Mouse (Mus musculus) spleen, adult 2 months (tissue): Measurements from ENCODE around the gene Zfp36l2. TPM values are rescaled to one million over a fixed set of nuclear protein-coding genes. Genes with fewer than 3 reads are reported as not detected.

Source experiments
- DNase-seq, 2 experiments: peaks; one replicate each; pipeline versions ENCODE4 v3.0.0 to v3.0.0-alpha.2; 2012 to 2021; ENCODE audit warnings: low spot score in 2 of 2, low read depth in 1 of 2
- H3K27ac ChIP-seq: fragments of 200-500 bp; 2 replicates; pipeline ENCODE4 v1.5.1; 2012; ENCODE audit warnings: low read length, inconsistent platforms; ENCODE audit not compliant: insufficient read depth
- H3K27me3 ChIP-seq: fragments of 200-500 bp; 2 replicates; pipeline ENCODE4 v1.6.1; 2012; ENCODE audit warnings: mild to moderate bottlenecking, moderate library complexity, low read length, inconsistent platforms; ENCODE audit not compliant: control insufficient read depth, insufficient read depth
- H3K36me3 ChIP-seq: fragments of 200-500 bp; 2 replicates; pipeline ENCODE4 v1.6.1; 2012; ENCODE audit warnings: mild to moderate bottlenecking, low read length, inconsistent platforms; ENCODE audit not compliant: control insufficient read depth, insufficient read depth
- H3K4me1 ChIP-seq: fragments of 200-500 bp; 2 replicates; pipeline ENCODE4 v1.6.1; 2011; ENCODE audit warnings: inconsistent platforms; ENCODE audit not compliant: control insufficient read depth, insufficient read depth, insufficient read length
- H3K4me3 ChIP-seq: fragments of 200-500 bp; 2 replicates; pipeline ENCODE4 v1.5.1; 2011; ENCODE audit warnings: mild to moderate bottlenecking, inconsistent platforms; ENCODE audit not compliant: insufficient read depth, insufficient read length; ENCODE audit errors: extremely low read depth
- CTCF ChIP-seq: fragments of 200-500 bp; IDR thresholded peaks from 2 replicates; pipeline ENCODE4 v1.5.1; 2011; ENCODE audit warnings: mild to moderate bottlenecking, inconsistent platforms; ENCODE audit not compliant: insufficient read depth, insufficient read length, insufficient replicate concordance; ENCODE audit errors: extremely low read depth
- POLR2A ChIP-seq: fragments of 200-500 bp; IDR thresholded peaks from 2 replicates; pipeline ENCODE4 v1.6.1; 2011; ENCODE audit warnings: low read depth, low read length, inconsistent platforms
- whole genome bisulfite sequencing: fragments of 180-500 bp; shearing (Covaris S2); methylation state at CpG from one replicate; pipeline ENCODE4 v1.1.7; 2018; 5-methylcytosine and 5-hydroxymethylcytosine counted together
- polyA plus RNA-seq: library from polyadenylated mRNA; depleted of rRNA; stranded (reverse); fragments of >200 nt; gene quantifications from 2 replicates; pipeline ENCODE4 v1.2.3, GENCODE M21; 2012

Zfp36l2 gene
- polyA plus RNA-seq, 1 experiment = 146 TPM

DNA sequence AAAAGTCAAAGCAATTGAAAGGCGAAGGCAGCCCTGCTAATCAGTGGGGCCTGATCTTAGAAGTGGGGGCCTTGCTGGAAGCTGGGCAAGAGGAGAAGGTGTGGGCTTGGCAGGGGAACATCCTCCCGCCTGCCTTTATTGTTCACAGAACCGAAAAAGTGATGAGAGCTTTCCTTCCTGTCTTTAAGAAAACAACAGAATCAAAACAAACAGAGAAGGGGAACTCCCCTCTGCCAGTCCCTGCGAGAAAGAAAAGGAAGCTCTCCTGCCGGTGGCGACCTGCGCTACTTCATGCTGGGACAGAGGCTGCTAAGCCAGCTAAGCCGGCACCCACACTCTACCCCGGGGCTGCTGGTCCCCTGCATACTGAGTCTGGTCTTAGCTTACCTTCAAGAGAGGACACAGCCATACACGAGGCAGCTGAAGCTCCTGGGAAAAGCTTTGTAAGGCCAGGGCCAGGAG, 41.9 kb downstream of the Zfp36l2 start:
- peak; percentile 77 to 78 for DNase-seq
- peak overlapping the region; percentile 26; the same call in 1 of the 2 replicates for H3K4me3 ChIP-seq
- WGBS = 3% methylated on average over 10 of the region's 10 CpGs
- H3K4me1 ChIP-seq = peaks cover 74% of the 10 kb centered on the region
- H3K27me3 ChIP-seq = no peaks in the 10 kb centered on the region
- TF ChIP-seq CTCF (no peak), POLR2A (peak; percentile 27; the same call in 1 of the 2 replicates)
- H3K36me3 ChIP-seq = no peaks in the 10 kb centered on the region
- peak overlapping the region; percentile 94 for H3K27ac ChIP-seq

DNA sequence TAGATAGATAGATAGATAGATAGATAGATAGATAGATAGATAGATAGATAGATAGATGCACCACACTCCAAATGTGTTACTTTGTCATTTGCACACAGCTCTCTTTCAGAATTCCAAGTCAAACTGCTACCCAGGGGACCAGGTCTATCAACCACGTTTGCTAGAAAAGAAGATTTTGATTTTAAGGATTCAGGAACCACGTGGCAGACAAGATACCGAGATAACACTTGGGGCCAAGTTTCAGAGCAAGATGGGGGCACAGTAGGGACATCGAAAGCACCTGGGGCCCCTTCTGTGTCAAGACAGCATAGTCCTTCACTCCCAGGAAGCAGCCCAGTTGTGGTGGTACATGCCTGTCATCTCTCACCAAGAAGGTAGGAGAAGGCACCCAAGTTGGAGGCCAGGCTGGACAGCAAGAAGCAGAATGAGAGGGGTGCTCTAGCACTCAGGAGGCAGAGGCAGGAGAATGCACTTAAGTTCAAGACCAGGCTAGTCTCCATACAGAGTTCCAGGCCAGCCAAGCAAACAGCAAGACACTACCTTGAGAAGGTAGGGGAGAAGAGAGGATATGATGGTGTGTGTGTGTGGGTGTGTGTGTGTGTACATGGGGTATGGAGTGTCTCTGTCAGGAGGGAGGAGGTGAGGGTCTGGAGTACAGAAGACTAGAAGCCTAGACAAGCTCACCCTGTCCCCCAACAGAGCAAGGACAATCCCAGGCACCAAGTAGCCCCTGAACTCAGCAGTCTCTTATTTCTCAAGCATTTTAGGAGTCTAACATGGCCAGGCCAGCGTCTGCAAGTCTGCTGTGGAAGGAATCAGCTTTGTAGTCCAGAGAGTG, 42.8 kb downstream of the Zfp36l2 start:
- 41% methylated on average over 5 of the region's 5 CpGs for WGBS
- Histone ChIP-seq H3K4me1 (peaks cover 80% of the 10 kb centered on the region), H3K27me3 (no peaks in the 10 kb centered on the region), H3K27ac (peak overlapping the region; percentile 94), H3K4me3 (no peak overlapping the region), H3K36me3 (no peaks in the 10 kb centered on the region)
- DNase-seq = no peak
- TF ChIP-seq POLR2A (no peak), CTCF (no peak)

DNA sequence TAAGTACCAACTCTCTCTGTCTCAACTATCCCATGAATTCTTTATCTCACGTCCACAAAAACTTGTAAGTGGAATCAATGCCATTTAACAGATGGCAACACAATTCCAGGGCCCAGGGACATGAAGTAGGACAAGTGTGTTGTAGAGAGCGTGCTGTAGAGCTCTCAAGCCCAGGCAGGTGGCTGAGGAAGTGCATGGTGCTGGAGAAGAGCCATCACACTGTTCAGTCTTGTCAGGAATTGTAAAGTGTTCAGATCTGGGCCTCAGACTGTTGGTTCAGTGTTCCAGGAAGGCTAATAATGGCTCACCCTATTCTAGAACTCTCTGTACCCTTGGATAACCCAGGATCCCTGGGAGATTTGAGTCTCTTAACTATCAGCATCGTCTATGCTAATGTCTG, 43.6 kb downstream of the Zfp36l2 start:
- WGBS = 93% methylated on average over 3 of the region's 3 CpGs
- Histone ChIP-seq H3K27me3 (no peaks in the 10 kb centered on the region), H3K4me1 (peaks cover 79% of the 10 kb centered on the region), H3K36me3 (no peaks in the 10 kb centered on the region), H3K27ac (peak overlapping the region; percentile 55), H3K4me3 (no peak overlapping the region)
- no peak for DNase-seq
- TF ChIP-seq CTCF = no peak
- TF ChIP-seq POLR2A = no peak

DNA sequence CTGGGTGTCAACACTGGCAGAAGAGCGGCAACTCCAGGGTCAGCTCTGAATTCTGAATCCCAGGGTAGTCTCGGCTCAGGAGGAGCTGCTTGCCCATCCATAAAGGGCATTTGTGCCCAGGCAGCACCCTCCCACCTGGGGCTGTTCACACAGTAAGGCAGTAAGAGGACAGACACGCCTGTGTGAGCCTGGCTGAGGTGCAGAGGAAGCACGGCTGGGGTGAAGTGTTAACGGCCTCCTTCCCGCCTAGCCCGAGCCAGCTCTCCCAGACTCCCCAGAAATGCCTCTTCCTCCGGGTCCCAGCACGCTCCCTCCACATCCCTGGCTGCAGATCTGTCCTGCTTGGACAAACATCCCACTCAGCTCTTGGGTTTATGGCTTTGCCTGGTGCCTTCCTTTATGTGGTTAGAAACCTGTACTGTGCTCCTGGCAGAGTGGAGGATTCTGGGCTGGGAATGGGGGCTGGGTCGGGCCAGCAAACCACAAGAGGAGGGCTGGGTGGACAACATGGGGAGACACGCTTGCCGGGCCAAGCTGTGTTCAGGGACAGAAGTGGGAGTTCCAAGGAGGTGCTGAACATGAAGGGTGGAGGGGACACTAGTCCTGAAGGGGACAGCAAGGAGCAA, 44.4 kb downstream of the Zfp36l2 start:
- no peaks in the 10 kb centered on the region for H3K27me3 ChIP-seq
- no peak for TF ChIP-seq CTCF
- peak; percentile 8; the same call in 1 of the 2 replicates for TF ChIP-seq POLR2A
- H3K4me3 ChIP-seq = no peak overlapping the region
- DNase-seq = peak in 1 of 2 experiments; percentile 71
- peaks cover 74% of the 10 kb centered on the region for H3K4me1 ChIP-seq
- H3K36me3 ChIP-seq = no peaks in the 10 kb centered on the region
- 16% methylated on average over 12 of the region's 12 CpGs for WGBS
- peak overlapping the region; percentile 55 for H3K27ac ChIP-seq

DNA sequence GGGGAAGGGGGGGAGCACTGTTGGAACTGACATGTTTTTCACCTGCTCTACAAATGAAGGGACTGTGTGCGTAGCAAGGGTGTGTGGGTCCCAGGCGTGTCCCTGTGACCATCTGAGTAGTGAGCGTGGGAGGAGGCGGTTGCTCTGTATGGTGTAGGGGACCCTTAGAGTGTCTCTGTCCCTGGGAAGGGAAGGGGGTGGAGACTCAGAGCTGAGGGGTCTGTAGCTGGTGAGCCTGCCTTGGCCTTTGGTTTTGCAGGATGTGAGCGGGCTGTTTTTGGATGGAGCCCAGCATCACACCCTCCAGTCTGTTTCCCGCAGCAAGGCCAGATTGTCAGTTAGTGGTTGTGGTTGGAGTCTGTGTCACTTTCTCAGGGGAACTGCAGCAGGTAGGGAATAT, 46.1 kb downstream of the Zfp36l2 start:
- Histone ChIP-seq H3K36me3 (no peaks in the 10 kb centered on the region), H3K4me3 (no peak overlapping the region), H3K27ac (0 out of 2 replicates have a peak overlapping the region, but pooled peaks have one; percentile 18), H3K27me3 (no peaks in the 10 kb centered on the region), H3K4me1 (peaks cover 62% of the 10 kb centered on the region)
- no peak for DNase-seq
- no peak for TF ChIP-seq POLR2A
- no peak for TF ChIP-seq CTCF
- 47% methylated on average over 6 of the region's 6 CpGs for WGBS

DNA sequence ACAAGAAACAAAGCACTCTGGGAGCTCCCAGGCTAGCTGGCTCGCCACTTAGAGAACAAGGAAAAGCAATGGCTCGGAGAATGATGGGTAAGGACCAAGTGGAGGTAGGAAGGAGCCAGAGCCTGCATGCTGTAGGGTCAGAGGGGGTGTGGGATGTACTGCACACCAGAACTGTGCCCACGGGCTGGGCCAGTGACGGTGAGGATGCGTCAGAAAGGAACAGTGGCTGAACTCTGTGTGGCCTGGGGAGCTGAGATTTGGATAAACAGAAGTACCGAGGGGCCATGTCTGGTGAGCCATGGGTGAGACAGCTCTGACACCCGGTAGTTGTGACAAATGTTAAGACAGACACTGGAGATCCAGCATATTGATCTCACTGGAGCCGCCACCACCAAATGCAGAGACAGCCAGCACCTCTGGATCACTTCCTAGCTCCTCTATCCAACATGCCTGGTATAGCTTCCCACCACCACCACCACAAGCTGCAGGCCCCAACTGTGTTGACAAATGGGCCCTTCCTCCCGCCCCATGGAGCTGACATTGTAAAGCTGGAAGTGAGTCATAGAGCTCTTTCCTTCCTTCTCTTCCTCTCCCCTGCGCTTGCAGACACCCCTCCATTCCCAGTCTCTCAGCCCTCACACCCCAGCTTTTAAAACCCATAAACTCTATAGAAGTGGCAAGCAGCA, 46.8 kb downstream of the Zfp36l2 start:
- 61% methylated on average over 10 of the region's 10 CpGs for whole genome bisulfite sequencing
- DNase-seq = no peak
- TF ChIP-seq POLR2A (no peak), CTCF (no peak)
- no peaks in the 10 kb centered on the region for H3K36me3 ChIP-seq
- H3K4me1 ChIP-seq = peaks cover 54% of the 10 kb centered on the region
- no peak overlapping the region for H3K4me3 ChIP-seq
- peak overlapping the region; percentile 43; the same call in 1 of the 2 replicates for H3K27ac ChIP-seq
- no peaks in the 10 kb centered on the region for H3K27me3 ChIP-seq
